Mouse (Mus musculus): ENCODE data around the gene Dzip1.

Dzip1 gene

DNA sequence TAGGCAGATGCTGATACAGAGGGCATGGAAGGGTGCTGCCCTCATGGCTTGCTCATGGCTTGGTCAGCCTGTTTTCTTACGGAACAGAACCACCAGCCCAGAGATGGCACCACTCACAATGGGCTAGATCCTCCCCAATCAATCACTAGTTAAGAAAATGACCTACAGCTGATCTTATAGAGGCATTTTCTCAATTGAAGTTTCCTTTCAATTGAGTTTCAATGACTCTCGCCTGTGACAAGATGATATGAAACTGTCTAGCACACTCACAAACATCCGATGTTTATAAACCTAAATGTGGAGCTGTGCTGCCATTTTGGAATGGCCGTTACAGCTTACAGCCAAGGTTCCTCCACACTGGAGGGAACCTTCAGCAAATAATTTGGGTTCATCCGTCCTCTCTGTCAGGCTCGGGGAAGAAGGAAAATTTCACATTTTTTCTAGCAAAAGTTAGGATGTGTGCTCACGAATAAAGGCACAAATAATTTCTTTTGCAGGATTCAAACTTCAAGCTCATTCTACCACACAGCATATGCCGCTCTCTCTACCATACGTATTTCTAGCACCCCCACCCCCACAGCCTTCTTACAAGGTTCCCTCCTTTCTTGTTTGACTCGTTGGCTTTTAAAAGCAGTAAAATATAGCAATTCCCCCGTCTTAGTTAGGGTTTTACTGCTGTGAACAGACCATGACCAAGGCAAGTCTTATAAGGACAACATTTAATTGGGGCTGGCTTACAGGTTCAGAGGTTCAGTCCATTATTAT, 95.7 kb downstream of the Dzip1 start:
- no peak for DNase-seq

DNA sequence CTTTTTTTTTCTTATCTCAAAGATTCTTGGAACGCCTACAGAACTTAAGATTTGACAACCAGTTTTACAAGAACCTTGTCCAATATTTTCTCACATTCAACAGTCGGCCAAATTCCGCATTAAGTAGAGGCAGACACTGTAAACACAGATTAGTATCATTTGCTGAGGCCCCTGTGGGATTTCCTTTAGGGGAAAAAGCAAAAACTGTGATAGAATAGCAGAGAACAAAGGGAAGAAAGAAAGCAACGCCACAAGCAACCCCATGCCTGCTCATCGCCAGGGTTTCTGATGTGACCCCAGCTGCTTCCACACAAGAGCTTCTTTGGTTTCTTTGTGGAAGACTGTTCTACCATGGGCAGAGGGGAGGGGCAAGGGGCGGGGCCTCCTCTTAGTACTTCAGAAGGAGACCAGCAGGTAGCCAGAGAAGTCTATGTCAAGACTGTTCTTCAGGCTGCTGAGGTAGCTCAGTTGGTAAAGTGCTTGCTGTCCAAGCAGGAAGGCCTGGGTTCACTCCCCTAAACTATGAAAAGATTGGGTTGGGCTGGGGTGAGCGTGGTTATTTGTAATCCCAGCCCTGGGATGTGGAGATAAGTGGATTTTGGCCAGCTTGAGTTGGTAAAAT, 97.9 kb downstream of the Dzip1 start:
- DNase-seq = peak; percentile 46

DNA sequence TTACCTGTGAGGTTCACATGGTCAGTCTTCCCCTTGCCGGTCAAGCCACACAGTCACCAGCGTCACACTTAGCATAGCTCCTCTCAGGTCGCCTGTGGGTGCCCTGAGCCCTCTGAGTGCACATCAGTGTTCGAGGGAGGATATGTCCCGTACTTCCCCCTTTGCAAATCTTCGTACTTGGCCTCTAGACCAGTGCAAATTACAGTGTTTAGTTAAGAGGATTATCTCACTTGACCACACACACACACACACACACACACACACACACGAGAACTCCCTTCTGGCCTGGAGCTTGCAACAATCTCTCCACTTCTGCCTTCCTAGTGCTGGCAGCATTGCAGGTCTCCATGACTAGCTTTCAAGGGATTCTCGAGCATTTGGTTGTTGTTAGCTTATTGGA, 98.9 kb downstream of the Dzip1 start:
- DNase-seq = no peak
